Mouse (Mus musculus) embryo, embryonic 9.5 days (tissue): ENCODE data around the gene Rnase12.

Source experiments
- DNase-seq: peaks from one replicate; pipeline ENCODE4 v3.0.0-alpha.2; 2017; ENCODE audit errors: extremely low spot score

Gene Rnase12

GRCm38 (mm10) chr14:51057401-51057831 lies at the start of gene Rnase12:
TSS of gene Rnase12 (minus strand) at chr14:51057661.
- DNase-seq = no peak

- DNase-seq = no peak
Measured at GRCm38 (mm10) chr14:51106449-51106967, 49.0 kb upstream of the Rnase12 start.

- DNase-seq = no peak
Measured at GRCm38 (mm10) chr14:51104366-51104765, 46.9 kb upstream of the Rnase12 start.

GRCm38 (mm10) chr14:51103217-51103616 lies 45.8 kb upstream of the Rnase12 start:
- DNase-seq = peak; percentile 58

GRCm38 (mm10) chr14:51101284-51101683 lies 43.8 kb upstream of the Rnase12 start:
- no peak for DNase-seq

GRCm38 (mm10) chr14:51098921-51099320 lies 41.5 kb upstream of the Rnase12 start:
- DNase-seq = no peak

- DNase-seq = peak; percentile 61
Measured at GRCm38 (mm10) chr14:51098300-51098699, 40.8 kb upstream of the Rnase12 start.

GRCm38 (mm10) chr14:51095736-51096524 lies 38.5 kb upstream of the Rnase12 start:
- DNase-seq = no peak

- no peak for DNase-seq
Measured at GRCm38 (mm10) chr14:51094921-51095320, 37.5 kb upstream of the Rnase12 start.

GRCm38 (mm10) chr14:51094096-51094875 lies 36.8 kb upstream of the Rnase12 start:
- DNase-seq = no peak

GRCm38 (mm10) chr14:51093496-51093895 lies 36.0 kb upstream of the Rnase12 start:
- DNase-seq = no peak

GRCm38 (mm10) chr14:51092073-51092620 lies 34.7 kb upstream of the Rnase12 start:
- no peak for DNase-seq

- no peak for DNase-seq
Measured at GRCm38 (mm10) chr14:51090921-51091900, 33.8 kb upstream of the Rnase12 start, which contains the start of the genes Rnase4 and Ang. TSS of gene Rnase4 (plus strand) at chr14:51091077. TSS of gene Ang (plus strand) at chr14:51091150.

GRCm38 (mm10) chr14:51090077-51090781 lies 32.8 kb upstream of the Rnase12 start:
- DNase-seq = peak; percentile 95

GRCm38 (mm10) chr14:51089674-51090076 lies 32.2 kb upstream of the Rnase12 start:
- DNase-seq = no peak

- DNase-seq = peak; percentile 99
Measured at GRCm38 (mm10) chr14:51088970-51089673, 31.7 kb upstream of the Rnase12 start.

- DNase-seq = peak; percentile 90
Measured at GRCm38 (mm10) chr14:51088166-51088969, 30.9 kb upstream of the Rnase12 start.

GRCm38 (mm10) chr14:51087762-51088161 lies 30.3 kb upstream of the Rnase12 start:
- no peak for DNase-seq

GRCm38 (mm10) chr14:51085911-51086310 lies 28.4 kb upstream of the Rnase12 start:
- DNase-seq = no peak
